Mouse (Mus musculus) B cell, adult 67 days (primary cell): ENCODE results near the gene Gm4907. TPM values are rescaled to one million over a fixed set of nuclear protein-coding genes. Genes with fewer than 3 reads are reported as not detected.

Experiments used
- total RNA-seq, 2 experiments: library from RNA; stranded (reverse); gene quantifications; 4 replicates each; pipeline ENCODE4 v1.2.4; 2023

Gene Gm4907
- not detected for total RNA-seq

GRCm38 (mm10) chrX:23882253-23882652 lies at the start of gene Gm4907:
Gm4907 (plus strand) TSS chrX:23882553.

Other genes starting within 250 kb of the Gm4907 start
- 10 to 100 TPM; 43.7 to 46.5 TPM for gene Wdr44, start 189.5 kb upstream of the Gm4907 start, total RNA-seq
- not detected for gene Gm4985, start 76.4 kb downstream of the Gm4907 start, total RNA-seq